Mouse (Mus musculus) heart, embryonic 14.5 days (tissue): Measurements from ENCODE around the gene Gm36210. TPM values are rescaled to one million over a fixed set of nuclear protein-coding genes. Genes with fewer than 3 reads are reported as not detected.

Source experiments
- ATAC-seq: fragments of 200-750 bp; cut with Nextera tagmentation; 2 replicates; pipeline ENCODE4 v1.8.0; 2017; ENCODE audit warnings: low read depth, moderate TSS enrichment; ENCODE audit not compliant: insufficient number of reproducible peaks, insufficient read depth, low FRiP score
- H3K27ac ChIP-seq, 2 experiments: fragments of 200-500 bp in 1 of 2; fragments of 300-500 bp in 1 of 2; sonication (generic) in 1 of 2; replicated peaks in 1 of 2; 2 replicates each; pipeline ENCODE4 v1.5.1; 2012 to 2014; ENCODE audit warnings: low read depth in 2 of 2, low read length in 2 of 2, control low read depth in 1 of 2, mild to moderate bottlenecking in 1 of 2, mixed read lengths in 1 of 2; ENCODE audit not compliant: control insufficient read depth in 1 of 2, insufficient read depth in 1 of 2
- H3K27me3 ChIP-seq: fragments of 300-500 bp; sonication (generic); 2 replicates; pipeline ENCODE4 v1.6.1; 2014; ENCODE audit warnings: mild to moderate bottlenecking, low read length, control low read depth; ENCODE audit not compliant: control insufficient read depth, insufficient read depth
- H3K36me3 ChIP-seq: fragments of 300-500 bp; sonication (generic); 2 replicates; pipeline ENCODE4 v1.6.1; 2014; ENCODE audit warnings: mild to moderate bottlenecking, control low read depth, low read length, mixed read lengths; ENCODE audit not compliant: control insufficient read depth, insufficient read depth
- H3K4me1 ChIP-seq, 2 experiments: fragments of 200-500 bp in 1 of 2; fragments of 300-500 bp in 1 of 2; sonication (generic) in 1 of 2; 2 replicates each; pipeline ENCODE4 v1.6.1; 2012 to 2014; ENCODE audit warnings: low read length in 2 of 2, control low read depth in 1 of 2, mixed read lengths in 1 of 2; ENCODE audit not compliant: control insufficient read depth in 2 of 2, insufficient read depth in 2 of 2
- H3K4me2 ChIP-seq: fragments of 300-500 bp; sonication (generic); 2 replicates; pipeline ENCODE4 v1.6.1; 2014; ENCODE audit warnings: mild to moderate bottlenecking, low read length
- H3K4me3 ChIP-seq, 2 experiments: fragments of 200-500 bp in 1 of 2; fragments of 300-500 bp in 1 of 2; sonication (generic) in 1 of 2; 2 replicates each; pipeline ENCODE4 v1.5.1; 2012 to 2014; ENCODE audit warnings: low read length in 2 of 2, mild to moderate bottlenecking in 2 of 2, control low read depth in 1 of 2, low read depth in 1 of 2, moderate library complexity in 1 of 2; ENCODE audit not compliant: control insufficient read depth in 1 of 2, insufficient read depth in 1 of 2
- H3K9ac ChIP-seq: fragments of 300-500 bp; sonication (generic); 2 replicates; pipeline ENCODE4 v1.6.1; 2014; ENCODE audit warnings: mild to moderate bottlenecking, low read length
- H3K9me3 ChIP-seq: fragments of 300-500 bp; sonication (generic); 2 replicates; pipeline ENCODE4 v1.6.1; 2016; ENCODE audit warnings: low read length, control low read depth; ENCODE audit not compliant: control insufficient read depth
- WGBS: fragments of 180-500 bp; shearing (Covaris S2); extraction: QIAGEN DNeasy Blood & Tissue Kit; methylation state at CpG from one replicate; pipeline ENCODE4 v1.1.7; 2014; 5-methylcytosine and 5-hydroxymethylcytosine counted together
- polyA plus RNA-seq: library from polyadenylated mRNA; unstranded; fragments of >200 nt; fragmentation: Nextera tagmentation; extraction: Ambion mirVana; gene quantifications from 2 replicates; pipeline ENCODE4 v1.2.1, GENCODE M21; 2014

Gm36210 gene
- polyA plus RNA-seq, 1 experiment from 2014 or later: 0.20 TPM

- Histone ChIP-seq H3K36me3 (peaks cover 34% of the 10 kb centered on the region), H3K27ac (0 out of 4 replicates have a peak overlapping the region, but pooled peaks of 1 of the 2 experiments have one; percentile 58), H3K4me2 (peak overlapping the region; percentile 82), H3K4me1 (peaks cover 40 to 54% of the 10 kb centered on the region in 2 experiments), H3K9ac (peak overlapping the region; percentile 64), H3K27me3 (peaks cover 5% of the 10 kb centered on the region), H3K9me3 (no peaks in the 10 kb centered on the region), H3K4me3 (peak overlapping the region; percentile 32 to 41)
- WGBS: 0% methylated on average over 14 of the region's 14 CpGs
- ATAC-seq: 0 out of 2 replicates have a peak, but pooled peaks have one; percentile 14
Measured at GRCm38 (mm10) chr7:4922508-4922907, 16.2 kb upstream of the Gm36210 start.

- Histone ChIP-seq H3K4me3 (peak within 1 kb of the TSS; percentile 32 to 41), H3K27me3 (peaks cover 1% of the 10 kb centered on the region; the same call in 1 of the 2 replicates), H3K4me1 (peaks cover 40 to 54% of the 10 kb centered on the region in 2 experiments), H3K9ac (peak within 1 kb of the TSS; percentile 64), H3K27ac (peak within 1 kb of the TSS; percentile 60 to 74), H3K36me3 (peaks cover 40% of the 10 kb centered on the region), H3K9me3 (no peaks in the 10 kb centered on the region), H3K4me2 (peak within 1 kb of the TSS; percentile 82)
- ATAC-seq: no peak
- 32% methylated on average over 8 of the region's 8 CpGs for WGBS
Measured at GRCm38 (mm10) chr7:4921824-4922482, 15.6 kb upstream of the Gm36210 start, which contains the start of gene Nat14. Nat14 (plus strand) TSS chr7:4922028.

GRCm38 (mm10) chr7:4920976-4921823, 14.9 kb upstream of the Gm36210 start:
- Histone ChIP-seq H3K4me3 (no peak overlapping the region), H3K4me1 (peaks cover 41 to 61% of the 10 kb centered on the region in 2 experiments), H3K27ac (peak overlapping the region; percentile 60 to 74), H3K4me2 (peak overlapping the region; percentile 32), H3K9me3 (no peaks in the 10 kb centered on the region), H3K36me3 (peaks cover 40% of the 10 kb centered on the region), H3K27me3 (no peaks in the 10 kb centered on the region), H3K9ac (peak overlapping the region; percentile 44; the same call in 1 of the 2 replicates)
- peak; percentile 25; the same call in 1 of the 2 replicates for ATAC-seq
- 25% methylated on average over 23 of the region's 23 CpGs for whole genome bisulfite sequencing

DNA sequence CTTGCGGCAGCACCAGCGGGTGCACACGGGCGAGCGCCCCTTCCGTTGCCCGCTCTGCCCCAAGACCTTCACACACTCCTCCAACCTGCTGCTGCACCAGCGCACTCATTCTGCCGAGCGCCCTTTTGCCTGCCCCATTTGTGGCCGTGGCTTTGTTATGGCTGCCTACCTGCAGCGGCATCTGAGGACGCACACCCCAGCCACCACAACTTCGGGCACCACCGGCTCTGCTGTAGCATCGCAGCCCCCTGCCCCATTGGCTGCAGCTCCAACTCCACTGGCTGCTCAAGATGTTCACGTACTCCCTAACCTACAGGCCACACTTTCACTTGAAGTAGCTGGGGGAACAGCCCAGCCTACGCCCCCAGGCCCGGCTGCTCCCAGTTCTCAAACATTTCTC, 14.2 kb upstream of the Gm36210 start:
- H3K4me3 ChIP-seq: no peak overlapping the region
- peaks cover 36 to 58% of the 10 kb centered on the region in 2 experiments for H3K4me1 ChIP-seq
- H3K27ac ChIP-seq: peak overlapping the region in 1 of 2 experiments; percentile 74; a peak in 2 of 4 replicates
- no peak overlapping the region for H3K4me2 ChIP-seq
- H3K36me3 ChIP-seq: peaks cover 40% of the 10 kb centered on the region
- 92% methylated on average over 19 of the region's 19 CpGs for WGBS
- ATAC-seq: no peak
- no peak overlapping the region for H3K9ac ChIP-seq
- no peaks in the 10 kb centered on the region for H3K27me3 ChIP-seq
- H3K9me3 ChIP-seq: no peaks in the 10 kb centered on the region

DNA sequence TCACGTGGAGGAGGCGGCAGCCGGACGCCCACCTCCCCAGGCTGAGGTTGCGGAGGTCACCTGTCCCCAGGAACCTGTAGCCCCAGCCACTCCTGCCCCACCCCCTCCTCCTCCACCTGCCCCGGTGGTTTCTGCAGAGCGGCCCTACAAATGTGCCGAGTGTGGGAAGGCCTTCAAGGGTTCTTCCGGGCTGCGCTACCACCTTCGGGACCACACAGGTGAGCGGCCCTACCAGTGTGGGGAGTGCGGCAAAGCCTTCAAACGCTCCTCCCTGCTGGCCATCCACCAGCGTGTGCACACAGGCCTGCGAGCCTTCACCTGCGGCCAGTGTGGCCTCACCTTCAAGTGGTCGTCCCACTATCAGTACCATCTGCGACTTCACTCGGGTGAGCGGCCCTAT, 13.7 kb upstream of the Gm36210 start:
- Histone ChIP-seq H3K4me2 (no peak overlapping the region), H3K27me3 (no peaks in the 10 kb centered on the region), H3K4me1 (peaks cover 32 to 53% of the 10 kb centered on the region in 2 experiments), H3K9ac (no peak overlapping the region), H3K27ac (no peak overlapping the region), H3K4me3 (no peak overlapping the region), H3K9me3 (no peaks in the 10 kb centered on the region), H3K36me3 (peaks cover 40% of the 10 kb centered on the region)
- ATAC-seq: no peak
- WGBS: 88% methylated on average over 21 of the region's 21 CpGs

GRCm38 (mm10) chr7:4919096-4919495, 12.8 kb upstream of the Gm36210 start:
- Histone ChIP-seq H3K36me3 (peaks cover 40% of the 10 kb centered on the region), H3K4me3 (no peak overlapping the region), H3K27me3 (no peaks in the 10 kb centered on the region), H3K9ac (no peak overlapping the region), H3K27ac (no peak overlapping the region), H3K9me3 (no peaks in the 10 kb centered on the region), H3K4me2 (no peak overlapping the region), H3K4me1 (peaks cover 29 to 44% of the 10 kb centered on the region in 2 experiments)
- WGBS: 85% methylated on average over 21 of the region's 21 CpGs
- no peak for ATAC-seq

GRCm38 (mm10) chr7:4918681-4919080, 12.4 kb upstream of the Gm36210 start:
- Histone ChIP-seq H3K4me1 (peaks cover 25 to 40% of the 10 kb centered on the region in 2 experiments), H3K9ac (no peak overlapping the region), H3K27me3 (no peaks in the 10 kb centered on the region), H3K9me3 (no peaks in the 10 kb centered on the region), H3K4me2 (no peak overlapping the region), H3K4me3 (no peak overlapping the region), H3K36me3 (peaks cover 40% of the 10 kb centered on the region), H3K27ac (no peak overlapping the region)
- no peak for ATAC-seq
- WGBS: 94% methylated on average over 15 of the region's 15 CpGs
